Mouse (Mus musculus) heart, adult 8-10 months (tissue): Measurements from ENCODE around the gene Rsbn1. TPM values are rescaled to one million over a fixed set of nuclear protein-coding genes. Genes with fewer than 3 reads are reported as not detected.

Source experiments
- DNase-seq: peaks from one replicate; pipeline ENCODE4 v3.0.0; 2022; ENCODE audit warnings: low spot score
- total RNA-seq, 4 experiments: library from RNA; stranded (reverse); gene quantifications; 2 replicates each; pipeline ENCODE4 v1.2.4; 2022

Gene Rsbn1
- total RNA-seq, 4 experiments from 2014 or later: 5.6 to 8.1 (median 7.0) TPM

DNA sequence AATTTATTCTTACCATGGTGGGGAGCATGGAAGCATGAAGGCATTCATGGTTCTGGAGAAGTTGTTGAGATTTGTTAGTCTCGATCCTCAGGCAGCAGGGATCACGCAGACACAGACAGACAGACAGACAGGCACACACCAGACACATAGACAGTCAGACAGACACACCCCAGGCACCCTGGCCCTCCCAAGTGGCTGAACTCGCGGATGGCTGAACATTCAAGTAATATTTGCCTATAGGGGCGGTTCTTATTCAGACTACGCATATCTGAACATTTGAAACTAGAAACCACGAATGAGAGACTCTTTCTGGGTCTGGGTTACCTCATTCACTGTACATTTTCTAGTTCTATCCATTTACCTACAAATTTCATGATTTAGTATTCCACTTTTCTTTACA lies 34.7 kb downstream of the Rsbn1 start:
- no peak for DNase-seq

DNA sequence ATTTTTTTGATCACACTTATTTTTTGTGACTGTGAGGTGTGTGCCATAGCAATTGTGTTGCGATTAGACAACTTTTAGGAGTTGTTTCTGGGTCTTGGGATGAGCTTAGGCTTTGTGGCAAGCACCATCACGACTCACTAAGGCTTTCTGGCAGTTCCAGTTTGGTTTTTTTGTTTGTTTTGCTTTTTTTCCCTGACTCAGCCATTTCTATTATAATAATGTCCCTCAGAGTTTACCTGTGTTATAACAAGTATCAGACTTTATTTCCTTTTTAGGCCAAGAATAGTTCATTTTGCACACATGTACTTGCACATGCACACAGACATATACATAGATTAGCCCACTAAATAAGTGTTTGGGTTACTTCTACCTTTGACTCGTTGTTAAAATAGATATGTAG lies 46.7 kb downstream of the Rsbn1 start:
- no peak for DNase-seq

DNA sequence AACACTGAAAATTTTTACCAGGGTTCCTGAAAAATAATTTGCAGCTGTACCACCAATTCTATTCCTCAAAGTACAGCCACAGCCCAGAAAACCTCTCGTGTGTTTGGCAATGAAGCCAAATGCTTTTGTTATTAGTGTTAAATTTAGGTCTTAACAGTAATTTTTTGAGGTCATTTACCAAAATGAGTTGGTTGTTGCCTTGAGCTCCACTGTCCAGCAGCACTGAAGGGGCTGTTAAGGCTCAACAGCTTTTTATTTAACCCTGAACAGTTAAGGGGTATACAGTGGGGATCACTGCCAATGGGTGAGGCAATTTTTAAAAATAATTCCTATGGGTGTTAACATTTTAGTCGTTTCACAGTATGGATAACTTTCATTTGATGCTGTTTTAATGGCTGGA lies 53.3 kb downstream of the Rsbn1 start:
- no peak for DNase-seq

DNA sequence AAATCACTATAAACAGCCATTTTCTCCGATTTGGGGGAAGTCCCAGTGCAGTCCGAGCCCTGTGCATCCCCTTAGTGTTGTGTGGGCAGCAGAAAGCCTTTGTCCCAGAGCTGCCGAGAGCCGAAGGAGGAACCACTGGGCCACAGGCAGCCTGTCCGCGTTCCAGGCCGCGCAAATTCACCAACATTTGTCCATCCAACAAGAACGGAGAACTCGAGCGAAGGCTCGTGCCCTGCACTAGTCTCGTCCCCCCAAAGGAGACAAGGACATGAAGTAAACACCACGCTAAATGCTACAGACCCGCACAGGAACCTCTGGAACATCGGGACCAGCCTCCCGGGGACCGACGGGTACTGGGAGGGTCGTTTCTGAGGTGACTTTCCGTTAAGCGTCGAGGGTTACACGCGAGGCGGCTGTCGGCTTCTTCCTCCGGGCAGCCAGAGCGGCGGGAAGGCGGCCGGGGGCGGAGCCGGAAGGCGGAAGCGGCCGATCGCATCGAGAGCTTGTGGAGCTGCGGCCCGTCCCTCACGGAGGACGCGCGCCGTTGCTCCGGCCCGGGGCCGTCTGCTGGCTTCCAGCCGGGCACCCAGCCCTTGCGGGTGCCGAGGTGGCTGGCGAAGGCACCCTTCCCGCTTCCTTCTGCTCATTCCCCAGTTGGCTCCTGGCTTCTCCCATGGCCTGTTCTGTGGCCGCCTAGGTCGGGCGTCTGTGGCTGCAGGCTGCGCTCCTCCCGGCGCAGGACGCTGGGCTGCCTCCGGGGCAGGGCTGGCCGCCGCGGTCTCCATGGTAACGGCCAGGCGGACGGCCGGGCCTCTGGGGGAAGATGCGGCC lies 54.2 kb downstream of the Rsbn1 start, which contains the start of gene Phtf1:
Gene Phtf1 (plus strand): TSS at position 250 of the 831 bp plus-strand sequence.
- peak; percentile 83 for DNase-seq

DNA sequence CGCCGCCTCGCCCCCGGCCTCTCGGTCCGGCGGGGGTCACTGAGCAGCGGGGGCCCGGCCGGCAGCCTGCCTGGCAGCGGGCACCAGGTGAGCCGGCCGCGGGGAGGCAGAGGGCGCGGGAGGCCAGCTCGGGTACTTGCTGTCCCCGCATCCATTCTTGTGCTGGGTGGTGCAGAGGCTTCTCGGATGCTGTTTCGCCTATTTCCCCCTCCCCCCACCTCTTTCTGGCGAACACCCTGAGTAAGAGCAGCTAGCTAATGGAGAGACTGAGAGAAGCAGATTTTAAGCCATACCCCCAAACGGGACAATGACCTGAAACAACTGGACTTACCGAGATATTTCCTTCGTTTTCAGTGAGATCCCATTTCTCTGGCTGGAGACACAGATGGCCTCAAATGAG lies 54.8 kb downstream of the Rsbn1 start:
- peak; percentile 5 for DNase-seq

DNA sequence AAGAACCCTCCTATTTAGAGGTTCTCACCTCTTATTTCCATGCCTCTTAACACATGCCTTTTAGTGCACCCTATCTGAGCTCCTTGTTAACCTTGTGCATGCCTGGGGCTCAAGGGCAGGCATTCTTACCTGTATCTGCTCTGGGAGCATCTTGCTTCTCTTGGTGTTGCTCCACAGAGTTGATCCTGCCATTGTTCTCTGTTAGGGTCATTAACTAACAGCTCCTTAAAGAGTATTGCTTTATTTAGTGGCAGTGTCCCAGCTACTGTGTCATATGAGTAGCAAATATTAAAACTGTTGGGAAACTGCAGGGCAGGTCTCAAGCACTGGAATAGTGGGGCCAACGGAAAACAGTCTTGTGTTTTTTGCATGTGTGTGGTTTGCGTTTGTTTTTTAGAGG lies 57.2 kb downstream of the Rsbn1 start:
- DNase-seq: no peak

DNA sequence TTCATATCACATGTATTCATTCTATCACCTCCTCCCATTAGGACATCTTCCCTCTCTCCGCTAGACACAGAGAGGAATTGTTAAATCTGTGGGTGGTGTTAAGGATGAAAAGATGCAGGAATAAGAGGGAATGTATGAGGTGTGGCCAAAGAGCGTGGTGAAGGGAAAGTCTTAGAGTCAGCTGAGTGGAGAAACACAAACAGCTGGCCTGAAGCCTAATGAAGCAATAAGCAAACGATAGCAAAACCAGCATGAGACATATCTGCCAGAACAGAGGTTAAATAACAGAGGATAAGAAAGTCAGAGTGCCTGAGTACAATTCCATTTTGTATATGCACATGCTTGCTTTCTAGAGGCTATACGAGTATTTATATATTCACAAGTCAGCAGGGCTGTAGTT lies 70.6 kb downstream of the Rsbn1 start:
- no peak for DNase-seq

DNA sequence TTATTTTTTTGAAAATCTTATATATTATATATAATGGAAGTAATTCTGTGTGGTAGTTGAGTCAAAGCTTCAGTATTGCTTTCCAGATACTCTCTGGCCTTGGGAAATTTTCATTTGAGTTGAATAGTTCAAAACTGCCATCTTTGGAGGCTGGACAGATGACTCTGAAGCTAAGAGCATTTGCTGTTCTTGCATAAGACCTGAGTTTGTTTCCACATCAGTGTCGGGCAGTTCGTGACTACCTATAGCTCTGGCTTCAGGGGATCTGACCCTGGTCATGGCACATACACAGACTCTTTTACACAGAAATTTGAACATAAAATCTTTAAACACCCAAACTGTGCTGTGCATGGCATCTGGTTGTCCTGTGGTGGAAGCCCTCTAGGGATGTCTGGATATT lies 71.3 kb downstream of the Rsbn1 start:
- no peak for DNase-seq

DNA sequence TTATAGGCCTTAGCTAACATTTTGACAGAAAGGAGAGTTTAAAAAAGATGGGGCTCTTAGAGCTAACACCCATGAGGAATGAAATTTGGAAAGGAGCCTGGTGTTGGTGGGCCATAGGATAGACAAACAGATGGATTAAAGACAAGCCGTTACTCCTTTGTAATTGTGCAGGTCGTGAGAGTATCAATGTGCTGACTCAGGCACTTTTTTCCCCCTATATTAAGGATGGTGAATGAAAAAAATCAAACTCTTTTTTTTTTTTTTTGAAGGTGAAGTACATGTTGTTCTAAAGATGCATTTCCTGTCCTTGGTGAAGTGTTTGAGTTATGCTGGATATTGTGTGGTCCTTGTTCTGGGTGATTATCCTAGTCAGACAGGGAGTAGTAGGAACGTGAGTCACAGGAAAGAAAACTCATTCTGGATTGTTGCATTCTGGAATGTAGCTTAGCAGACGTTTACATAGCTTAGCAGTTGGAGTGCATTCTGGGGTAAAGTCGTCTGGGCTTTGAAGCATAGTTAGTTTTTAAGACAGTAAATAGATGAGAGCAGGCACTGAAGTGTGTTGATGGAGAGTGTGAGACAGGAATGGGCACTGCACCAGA lies 74.0 kb downstream of the Rsbn1 start:
- no peak for DNase-seq

DNA sequence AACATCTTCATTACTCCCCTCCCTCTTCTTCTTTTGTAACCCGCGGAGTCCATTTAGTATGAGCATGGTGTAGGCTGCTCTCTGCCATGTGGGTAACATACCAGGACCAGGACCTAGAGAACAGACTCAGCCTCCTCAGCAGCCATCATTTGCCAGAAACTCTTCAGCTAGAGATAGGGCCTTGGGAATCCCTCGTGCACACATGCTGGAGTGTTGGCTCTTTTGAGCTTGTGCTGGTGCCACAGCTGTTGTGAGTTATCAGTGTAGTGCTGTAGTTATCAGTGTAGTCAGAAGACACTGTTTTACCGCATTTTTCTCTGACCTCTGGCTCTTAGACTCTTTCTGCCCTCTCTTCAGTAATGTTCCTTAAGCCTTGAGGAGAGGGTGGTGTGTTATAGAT lies 75.4 kb downstream of the Rsbn1 start:
- no peak for DNase-seq

DNA sequence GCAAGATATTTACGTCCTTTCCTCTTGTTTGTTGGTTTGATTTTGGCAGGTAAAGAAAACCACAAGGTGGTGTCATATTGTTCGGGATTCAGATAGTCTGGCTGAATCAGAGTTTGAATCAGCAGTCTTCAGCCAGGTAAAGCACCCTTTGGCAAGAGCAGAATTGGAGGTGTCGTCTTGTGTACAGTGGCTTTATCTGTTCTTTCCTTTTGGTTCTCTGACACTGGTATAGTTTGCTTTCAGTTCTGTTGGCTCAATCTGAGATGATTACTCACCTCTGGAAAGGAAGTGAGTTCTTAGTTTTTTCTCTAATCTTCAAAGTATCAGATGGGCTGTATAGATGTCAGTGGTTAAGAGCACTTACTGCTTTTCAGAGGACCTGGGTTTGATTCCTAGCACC lies 77.4 kb downstream of the Rsbn1 start:
- DNase-seq: no peak

DNA sequence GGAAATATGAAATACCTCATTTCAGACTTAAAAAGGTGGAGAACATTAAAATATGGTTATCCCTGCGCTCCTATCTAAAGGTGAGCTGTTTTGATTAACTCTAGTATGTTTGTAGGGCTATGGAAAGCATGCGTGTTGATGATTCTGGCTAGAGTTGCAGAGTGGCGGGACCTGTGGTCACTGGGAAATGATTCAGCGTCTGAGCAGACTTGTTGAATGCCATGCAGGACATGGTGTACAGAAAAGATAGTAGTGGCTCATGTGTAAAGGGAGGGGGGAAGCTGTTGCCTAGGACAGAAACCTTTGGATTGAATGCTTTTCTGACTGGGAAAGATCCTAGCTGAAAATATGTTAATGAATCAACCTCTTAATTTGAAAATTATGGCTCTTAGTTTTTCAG lies 84.8 kb downstream of the Rsbn1 start:
- no peak for DNase-seq

DNA sequence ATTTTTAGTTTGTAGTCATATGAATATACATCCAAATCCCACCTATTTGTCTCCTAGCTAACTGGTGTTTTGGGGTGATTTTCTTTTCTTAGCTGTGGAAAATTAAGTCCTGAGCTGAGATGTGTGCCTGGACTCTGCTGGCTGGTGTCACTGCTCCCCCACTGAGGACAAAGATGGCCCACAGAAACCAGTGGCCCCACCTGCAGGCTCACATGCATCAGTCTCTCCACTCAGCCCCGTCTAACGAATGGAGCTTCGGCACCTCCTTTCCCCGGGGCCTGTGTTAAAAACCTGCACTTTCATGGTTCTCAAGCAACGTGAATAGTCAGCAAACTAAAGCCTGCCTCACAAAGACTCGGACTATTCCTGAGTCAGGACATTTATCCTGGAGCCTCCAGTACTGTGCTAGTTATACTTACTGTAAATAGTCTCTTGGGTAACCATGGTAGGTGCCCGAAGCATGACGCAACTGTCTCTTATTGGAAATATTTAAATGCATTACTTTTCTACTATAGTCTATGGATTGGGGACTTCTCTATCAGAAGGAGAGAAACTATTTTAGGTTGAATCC lies 93.1 kb downstream of the Rsbn1 start:
- DNase-seq: no peak

DNA sequence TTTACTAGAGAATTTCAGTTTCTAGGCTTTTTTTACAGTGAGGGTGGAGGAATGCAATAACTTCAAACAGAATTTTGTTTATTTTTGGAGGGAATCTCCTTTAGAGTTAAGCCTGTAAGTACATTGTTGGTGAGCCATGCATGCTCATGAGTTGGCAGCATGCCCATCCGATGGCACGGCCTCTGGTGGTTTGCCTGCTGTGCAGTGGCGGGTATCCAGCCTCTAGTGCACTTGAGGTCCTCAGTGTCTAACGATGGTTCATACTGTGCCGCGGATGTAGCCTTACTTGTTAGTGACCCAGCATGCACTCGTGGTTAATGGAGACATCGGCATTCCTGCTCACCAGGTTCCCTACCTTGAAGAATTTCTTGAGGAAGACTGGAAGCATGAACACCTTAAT lies 93.6 kb downstream of the Rsbn1 start:
- no peak for DNase-seq

DNA sequence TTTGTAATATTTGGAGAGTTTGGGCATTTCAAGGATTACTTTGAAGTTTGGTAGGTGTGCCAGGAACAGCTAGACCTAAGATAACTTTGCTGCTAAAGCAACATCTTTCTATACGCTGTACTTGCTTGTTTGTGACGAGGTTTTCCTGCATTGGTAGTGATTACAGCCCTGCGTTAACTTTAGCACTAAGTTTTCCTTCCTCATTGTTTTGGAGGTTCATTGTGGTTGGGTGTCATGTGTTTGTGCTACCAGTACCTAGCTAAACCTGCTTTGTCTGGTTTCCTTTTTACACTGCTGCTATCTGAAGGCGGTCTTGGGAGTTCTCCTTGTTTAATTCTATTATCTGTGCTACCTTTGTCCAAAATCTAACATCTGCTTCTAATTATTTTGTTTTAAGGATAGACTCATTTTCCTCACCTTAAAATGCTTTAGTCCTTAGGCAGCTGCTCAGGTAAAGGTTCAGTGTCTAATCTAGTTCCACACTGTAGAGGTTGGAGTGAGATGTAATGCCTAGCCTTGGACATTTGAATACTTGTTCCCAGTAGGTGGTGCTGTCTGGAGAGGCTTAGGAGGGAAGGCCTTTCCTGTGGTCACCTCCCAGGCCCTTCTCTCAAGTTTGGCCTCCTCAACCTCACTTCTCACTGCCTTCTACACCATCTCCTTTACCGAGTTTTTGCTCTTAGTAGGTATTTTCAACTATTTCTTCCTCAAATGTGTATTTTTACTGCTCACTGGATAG lies 96.2 kb downstream of the Rsbn1 start:
- DNase-seq: no peak

DNA sequence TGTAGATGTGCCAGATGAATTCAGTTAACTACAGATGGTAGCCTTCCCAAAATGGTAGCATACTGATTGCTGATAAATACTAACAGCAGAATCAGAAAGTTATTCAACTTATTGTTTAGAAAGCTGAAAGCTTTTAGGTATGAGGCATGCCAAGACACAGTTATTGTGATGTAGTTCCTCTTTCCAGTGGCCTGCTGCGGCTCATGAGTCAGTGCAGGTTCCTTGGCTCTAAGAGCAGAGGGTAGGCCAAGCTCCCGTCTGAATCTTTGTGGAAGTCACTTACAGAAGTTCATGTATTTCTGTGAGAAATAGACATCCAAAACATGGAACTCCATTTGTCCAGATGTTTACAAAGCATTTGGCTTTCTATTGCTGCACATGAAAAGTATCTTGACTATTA lies 98.1 kb downstream of the Rsbn1 start:
- no peak for DNase-seq

Other genes with a start within 250 kb of the Rsbn1 start
- 1 to 10 TPM; 4.4 to 5.2 (median 5.0) TPM for gene Olfml3, start 176.1 kb upstream of the Rsbn1 start, total RNA-seq
- not detected for gene Gm10964, start 174.8 kb upstream of the Rsbn1 start, total RNA-seq
- gene Hipk1, start 122.6 kb upstream of the Rsbn1 start, total RNA-seq: 100 to 1,000 TPM in 1 of 4 experiments, 10 to 100 TPM in 3; 83.0 to 105 (median 93.9) TPM
- 1 to 10 TPM; 5.3 to 9.6 (median 7.2) TPM for gene Dclre1b, start 104.7 kb upstream of the Rsbn1 start, total RNA-seq
- 10 to 100 TPM; 14.0 to 16.6 (median 15.9) TPM for gene Ap4b1, start 104.6 kb upstream of the Rsbn1 start, total RNA-seq
- not detected for gene Gm43064, start 104.5 kb upstream of the Rsbn1 start, total RNA-seq
- not detected for gene Bcl2l15, start 81.5 kb upstream of the Rsbn1 start, total RNA-seq
- under 1 TPM; 0.24 to 0.92 (median 0.50) TPM for gene Ptpn22, start 54.3 kb upstream of the Rsbn1 start, total RNA-seq
- 1 to 10 TPM; 4.9 to 6.9 (median 6.4) TPM for gene Phtf1, start 54.0 kb downstream of the Rsbn1 start, total RNA-seq